Mouse (Mus musculus) thymus, adult 2 months (tissue): ENCODE measurements around the gene Siglece. TPM values are rescaled to one million over a fixed set of nuclear protein-coding genes. Genes with fewer than 3 reads are reported as not detected.
A peak's percentile ranks its signal among the peaks of the same experiment; 100 is the strongest.
"Not testable (repeated sequence)": the region's sequence is repeated elsewhere in the genome, so short reads cannot be mapped to it uniquely, and the experiment has no call there.

Experiments
- DNase-seq: peaks from one replicate; pipeline ENCODE4 v3.0.0; 2021
- H3K27ac ChIP-seq: fragments of 200-500 bp; 2 replicates; pipeline ENCODE4 v1.5.1; 2012; ENCODE audit warnings: low read length, control low read depth; ENCODE audit not compliant: control insufficient read depth, insufficient read depth
- H3K27me3 ChIP-seq: fragments of 200-500 bp; 2 replicates; pipeline ENCODE4 v1.6.1; 2012; ENCODE audit warnings: mild to moderate bottlenecking, low read length, moderate library complexity, mixed read lengths; ENCODE audit not compliant: control insufficient read depth, insufficient read depth
- H3K36me3 ChIP-seq: fragments of 200-500 bp; 2 replicates; pipeline ENCODE4 v1.6.1; 2012; ENCODE audit warnings: mild to moderate bottlenecking, low read length, moderate library complexity; ENCODE audit not compliant: control insufficient read depth, insufficient read depth
- H3K4me1 ChIP-seq: fragments of 200-500 bp; replicated peaks from 2 replicates; pipeline ENCODE4 v1.6.1; 2012; ENCODE audit warnings: low read length; ENCODE audit not compliant: control insufficient read depth, insufficient read depth
- H3K4me3 ChIP-seq: fragments of 200-500 bp; 2 replicates; pipeline ENCODE4 v1.5.1; 2012; ENCODE audit warnings: mild to moderate bottlenecking, low read length, control low read depth, moderate library complexity; ENCODE audit not compliant: control insufficient read depth, insufficient read depth
- CTCF ChIP-seq: fragments of 200-500 bp; IDR thresholded peaks from 2 replicates; pipeline ENCODE4 v1.5.1; 2012; ENCODE audit warnings: mild to moderate bottlenecking, control low read depth, low read length, moderate library complexity, borderline replicate concordance; ENCODE audit not compliant: control insufficient read depth, poor library complexity, insufficient read depth; ENCODE audit errors: extremely low read depth
- POLR2A ChIP-seq: fragments of 200-500 bp; IDR thresholded peaks from 2 replicates; pipeline ENCODE4 v1.6.1; 2012; ENCODE audit warnings: mild to moderate bottlenecking, low read length, control low read depth, moderate library complexity; ENCODE audit not compliant: control insufficient read depth, poor library complexity, insufficient read depth; ENCODE audit errors: extremely low read depth
- WGBS: fragments of 180-500 bp; shearing (Covaris S2); methylation state at CpG from one replicate; pipeline ENCODE4 v1.1.7; 2018; 5-methylcytosine and 5-hydroxymethylcytosine counted together
- polyA plus RNA-seq: library from polyadenylated mRNA; depleted of rRNA; stranded (reverse); fragments of >200 nt; gene quantifications from 2 replicates; pipeline ENCODE4 v1.2.3, GENCODE M21; 2012

The Siglece gene
- polyA plus RNA-seq, 1 experiment, result 2.8 TPM

DNA sequence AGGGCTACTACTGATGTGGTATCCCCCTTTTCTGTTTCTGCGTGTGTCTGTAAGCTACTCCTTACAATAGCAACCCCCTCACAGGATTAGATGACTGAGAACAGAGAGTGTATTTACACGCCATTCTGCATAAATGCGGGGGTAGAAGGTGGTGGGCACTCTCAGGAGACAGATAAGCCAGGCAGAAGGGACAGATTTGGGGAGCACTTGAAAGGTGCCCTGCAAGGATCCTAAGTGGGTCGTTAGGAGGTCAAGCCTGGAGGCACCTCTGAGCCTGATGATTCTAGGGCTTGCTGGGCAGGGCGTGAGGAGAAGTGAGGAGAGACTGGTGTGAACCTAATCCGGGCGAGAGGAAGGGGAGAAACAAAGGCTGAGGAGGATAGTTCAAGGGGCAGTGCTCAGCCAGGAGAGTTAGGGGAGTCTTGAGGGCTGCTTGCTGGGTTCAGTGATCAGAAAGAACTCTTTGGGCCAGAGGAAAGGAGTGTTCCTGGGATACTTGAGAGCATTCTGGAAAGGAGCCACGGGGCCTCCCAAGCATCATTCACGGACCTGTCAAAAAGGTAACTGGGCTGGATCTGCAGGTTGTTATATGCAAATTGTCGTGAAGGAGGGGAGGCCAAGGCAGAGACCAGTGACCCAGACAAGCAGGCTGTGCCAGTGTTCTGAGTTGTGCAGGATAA is 12.8 kb upstream of the Siglece start:
- no peaks in the 10 kb centered on the region for H3K27me3 ChIP-seq
- H3K4me1 ChIP-seq, result peaks cover 7% of the 10 kb centered on the region
- peak overlapping the region; percentile 20 for H3K4me3 ChIP-seq
- no peak for TF ChIP-seq POLR2A
- peaks cover 8% of the 10 kb centered on the region; the same call in 1 of the 2 replicates for H3K36me3 ChIP-seq
- DNase-seq, result no peak
- no peak overlapping the region for H3K27ac ChIP-seq
- 25% methylated on average over 10 of the region's 10 CpGs for WGBS

DNA sequence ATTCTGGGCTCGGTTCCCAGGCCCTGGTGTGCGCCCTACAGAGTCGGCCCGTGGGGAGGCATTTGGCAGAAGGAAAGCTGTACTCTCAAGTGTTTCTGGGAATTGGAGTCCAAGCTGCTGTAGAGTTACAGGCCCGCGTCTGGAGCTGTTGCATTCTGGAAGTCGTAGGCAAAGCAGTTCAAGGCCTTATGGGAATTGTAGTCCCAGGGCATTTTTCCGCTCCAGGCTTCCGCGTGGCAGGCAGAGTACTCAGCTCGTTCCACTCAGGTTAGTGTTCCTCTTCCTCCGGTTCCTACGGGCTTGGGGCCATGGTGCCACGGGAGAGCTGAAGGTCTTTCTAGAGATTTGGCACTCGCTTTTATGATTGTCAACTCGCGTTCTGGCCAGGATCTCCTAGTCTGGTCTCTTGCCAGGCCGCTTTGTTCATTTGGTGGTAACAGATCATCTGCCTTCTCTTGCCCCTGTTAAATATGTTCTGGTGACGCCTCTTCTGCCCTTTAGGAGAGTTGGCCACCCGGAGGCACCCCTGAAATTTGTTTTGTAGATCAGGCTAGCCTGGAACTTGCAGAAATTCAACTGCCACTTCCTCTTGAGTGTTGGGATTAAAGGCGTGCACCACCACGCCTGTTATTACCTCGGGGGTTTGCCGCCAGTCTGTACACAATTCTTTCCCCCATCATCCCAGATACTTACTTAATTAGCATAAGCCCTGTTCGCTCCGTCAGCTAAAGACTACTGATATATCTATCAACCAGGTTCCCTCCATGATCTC is 12.0 kb upstream of the Siglece start, which contains the start of gene Ctu1:
Gene Ctu1, plus strand, starts transcription at position 208 of the 772 bp plus-strand sequence.
- TF ChIP-seq POLR2A, result peak; percentile 51; the same call in 1 of the 2 replicates
- TF ChIP-seq CTCF, result no peak
- no peaks in the 10 kb centered on the region for H3K27me3 ChIP-seq
- H3K4me3 ChIP-seq, result peak within 1 kb of the TSS; percentile 90
- peak within 1 kb of the TSS; percentile 55; the same call in 1 of the 2 replicates for H3K27ac ChIP-seq
- WGBS, result under 1% methylated on average over 26 of the region's 26 CpGs
- DNase-seq, result peak; percentile 86
- peaks cover 2% of the 10 kb centered on the region; the same call in 1 of the 2 replicates for H3K36me3 ChIP-seq
- H3K4me1 ChIP-seq, result peaks cover 7% of the 10 kb centered on the region

DNA sequence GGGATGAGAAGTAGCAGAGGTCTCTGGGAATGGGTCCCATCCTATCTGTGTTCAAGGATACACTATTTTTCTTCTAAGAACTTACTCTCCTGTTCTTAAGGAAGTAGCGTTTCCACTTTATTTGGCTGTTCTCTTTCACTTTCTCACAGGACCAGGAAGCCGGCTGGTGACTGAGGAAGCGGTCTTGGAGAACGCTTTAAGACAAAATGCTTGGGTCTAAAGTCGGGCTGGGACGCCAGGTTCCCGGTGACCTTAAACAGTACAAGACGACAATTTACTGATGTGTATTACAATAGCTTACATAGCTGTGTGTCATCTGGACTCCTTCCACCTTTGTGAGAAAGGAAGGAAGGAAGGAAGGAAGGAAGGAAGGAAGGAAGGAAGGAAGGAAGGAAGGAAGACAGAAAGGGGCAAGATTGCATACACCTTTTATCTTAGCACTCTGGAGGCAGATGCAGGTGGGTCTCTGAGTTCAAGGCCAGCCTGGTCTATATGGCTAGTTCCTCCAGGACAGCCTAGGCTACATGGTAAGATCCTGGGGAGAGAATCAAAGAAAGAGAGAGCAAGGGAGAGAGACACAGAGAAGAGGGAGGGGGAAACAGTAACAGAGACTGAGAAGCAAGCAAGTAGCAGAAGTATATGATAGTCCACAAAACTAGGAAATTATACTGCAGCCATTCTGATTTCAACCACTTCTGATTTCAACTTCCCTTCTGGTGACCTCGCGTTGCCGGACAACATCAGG is 11.3 kb upstream of the Siglece start:
- DNase-seq, result no peak
- Histone ChIP-seq H3K27me3 (no peaks in the 10 kb centered on the region), H3K27ac (no peak overlapping the region), H3K36me3 (no peaks in the 10 kb centered on the region; the same call in 1 of the 2 replicates), H3K4me1 (peaks cover 7% of the 10 kb centered on the region), H3K4me3 (peak overlapping the region; percentile 90)
- WGBS, result 67% methylated on average over 11 of the region's 11 CpGs
- no peak for TF ChIP-seq POLR2A

DNA sequence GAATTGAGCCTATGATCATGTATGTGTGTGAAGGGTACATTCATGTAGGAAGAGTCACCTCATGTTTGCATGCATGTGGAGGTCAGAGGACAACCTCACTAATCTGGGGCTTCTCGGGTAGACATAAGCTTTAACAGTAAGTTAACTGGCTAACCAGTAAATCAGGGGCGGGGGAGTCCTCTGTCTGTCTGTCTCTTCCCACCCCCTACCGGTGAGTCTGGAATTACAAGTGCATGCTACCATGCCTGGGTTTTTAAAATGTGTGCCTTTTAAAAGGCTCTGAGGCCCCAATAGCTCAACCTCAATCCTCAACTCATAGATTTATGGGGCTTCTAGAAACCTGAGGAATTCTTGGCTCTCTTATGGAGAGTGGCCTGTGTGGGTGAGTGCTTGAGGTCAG is 8.6 kb upstream of the Siglece start:
- Histone ChIP-seq H3K4me1 (peaks cover 7% of the 10 kb centered on the region), H3K27ac (no peak overlapping the region), H3K4me3 (no peak overlapping the region), H3K36me3 (no peaks in the 10 kb centered on the region), H3K27me3 (no peaks in the 10 kb centered on the region)
- TF ChIP-seq POLR2A (no peak), CTCF (no peak)
- DNase-seq, result peak; percentile 49
- WGBS, result 13% methylated on average over 3 of the region's 3 CpGs

DNA sequence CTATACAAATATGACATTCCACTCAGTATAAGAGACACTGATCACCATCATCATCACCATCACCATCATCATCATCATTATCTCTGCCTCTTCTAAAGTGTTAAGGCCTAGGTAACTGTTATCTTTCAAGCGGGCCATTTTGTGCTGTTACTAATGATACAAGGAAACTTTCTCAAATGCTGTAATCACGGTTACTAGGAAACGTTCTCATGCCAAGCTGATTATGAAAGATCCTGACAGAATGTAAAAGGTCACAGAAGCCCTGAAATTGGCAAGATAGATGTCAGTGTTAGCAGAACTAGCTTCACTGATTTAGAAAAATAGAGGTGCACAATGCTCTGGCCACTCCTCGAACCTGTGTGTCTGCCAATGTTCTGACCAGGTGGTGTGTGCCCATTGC is 7.3 kb upstream of the Siglece start:
- H3K4me3 ChIP-seq, H3K36me3 ChIP-seq, DNase-seq, H3K27me3 ChIP-seq, H3K4me1 ChIP-seq, H3K27ac ChIP-seq: not testable (repeated sequence)
- 91% methylated on average over 4 of the region's 4 CpGs for WGBS

DNA sequence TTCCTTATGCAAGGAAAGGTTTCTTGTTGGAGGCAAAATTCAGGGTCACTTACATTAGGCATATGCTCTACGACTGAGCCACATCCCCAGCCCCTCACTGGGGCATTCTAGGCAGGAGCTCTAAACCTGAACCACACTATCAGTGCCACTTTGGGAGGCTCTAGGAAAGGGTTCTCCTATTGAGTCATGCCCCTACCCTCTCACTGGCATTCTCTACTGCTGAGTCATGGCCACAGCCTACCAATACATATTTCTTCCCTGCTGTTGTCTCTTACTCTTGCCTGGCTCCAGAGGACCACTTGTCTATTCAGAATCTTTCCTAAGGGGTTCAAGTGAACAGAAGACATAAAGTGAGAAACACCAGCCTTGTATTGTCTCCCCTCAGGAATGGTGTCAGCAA is 2.8 kb upstream of the Siglece start:
- TF ChIP-seq POLR2A, result no peak
- TF ChIP-seq CTCF, result no peak
- Histone ChIP-seq H3K4me3 (no peak overlapping the region), H3K27ac (no peak overlapping the region), H3K27me3 (no peaks in the 10 kb centered on the region), H3K4me1 (no peaks in the 10 kb centered on the region), H3K36me3 (no peaks in the 10 kb centered on the region)
- DNase-seq, result no peak
- WGBS, result 92% methylated on average over 1 of the region's 1 CpGs
